Mouse (Mus musculus) liver, adult 2 months (tissue): ENCODE measurements at regions not wholly inside any gene's neighbourhood (a gene's known extent, or its start where the extent isn't known, plus 50 kb on each side); places are given as distances from the start of the nearest gene placed in this dataset.

ENCODE experiments used
- DNase-seq: peaks from one replicate; pipeline ENCODE4 v3.0.0-alpha.2; 2011; ENCODE audit warnings: low read depth, low spot score; ENCODE audit errors: extremely low read depth
- H3K27ac ChIP-seq: fragments of 200-500 bp; replicated peaks from 2 replicates; pipeline ENCODE4 v1.5.1; 2012; ENCODE audit warnings: low read depth, mild to moderate bottlenecking, control low read depth, inconsistent platforms, low read length; ENCODE audit not compliant: insufficient read depth
- H3K27me3 ChIP-seq: fragments of 200-500 bp; 2 replicates; pipeline ENCODE4 v1.6.1; 2012; ENCODE audit warnings: mild to moderate bottlenecking, moderate library complexity, low read length, inconsistent platforms; ENCODE audit not compliant: control insufficient read depth, insufficient read depth
- H3K36me3 ChIP-seq: fragments of 200-500 bp; 2 replicates; pipeline ENCODE4 v1.6.1; 2012; ENCODE audit warnings: low read length, inconsistent platforms; ENCODE audit not compliant: control insufficient read depth, insufficient read depth
- H3K4me1 ChIP-seq: fragments of 200-500 bp; 2 replicates; pipeline ENCODE4 v1.6.1; 2011; ENCODE audit warnings: low read length; ENCODE audit not compliant: control insufficient read depth, insufficient read depth
- H3K4me3 ChIP-seq: fragments of 200-500 bp; 2 replicates; pipeline ENCODE4 v1.5.1; 2011; ENCODE audit warnings: low read depth, mild to moderate bottlenecking, control low read depth, low read length, moderate library complexity; ENCODE audit not compliant: insufficient read depth
- H3K79me2 ChIP-seq: fragments of 200-500 bp; 2 replicates; pipeline ENCODE4 v1.6.1; 2012; ENCODE audit warnings: inconsistent platforms, mild to moderate bottlenecking, low read length, moderate library complexity; ENCODE audit not compliant: control insufficient read depth, insufficient read depth
- H3K9ac ChIP-seq: fragments of 200-500 bp; 2 replicates; pipeline ENCODE4 v1.6.1; 2012; ENCODE audit warnings: low read depth, mild to moderate bottlenecking, control low read depth, inconsistent platforms, low read length
- CTCF ChIP-seq: fragments of 200-500 bp; IDR thresholded peaks from 2 replicates; pipeline ENCODE4 v1.5.1; 2011; ENCODE audit warnings: low read depth, low read length, control low read depth
- POLR2A ChIP-seq: fragments of 200-500 bp; IDR thresholded peaks from 2 replicates; pipeline ENCODE4 v1.6.1; 2011; ENCODE audit warnings: low read length, control low read depth; ENCODE audit not compliant: insufficient read depth; ENCODE audit errors: extremely low read depth
- WGBS: fragments of 180-500 bp; shearing (Covaris S2); methylation state at CpG from one replicate; pipeline ENCODE4 v1.1.7; 2018; 5-methylcytosine and 5-hydroxymethylcytosine counted together

DNA sequence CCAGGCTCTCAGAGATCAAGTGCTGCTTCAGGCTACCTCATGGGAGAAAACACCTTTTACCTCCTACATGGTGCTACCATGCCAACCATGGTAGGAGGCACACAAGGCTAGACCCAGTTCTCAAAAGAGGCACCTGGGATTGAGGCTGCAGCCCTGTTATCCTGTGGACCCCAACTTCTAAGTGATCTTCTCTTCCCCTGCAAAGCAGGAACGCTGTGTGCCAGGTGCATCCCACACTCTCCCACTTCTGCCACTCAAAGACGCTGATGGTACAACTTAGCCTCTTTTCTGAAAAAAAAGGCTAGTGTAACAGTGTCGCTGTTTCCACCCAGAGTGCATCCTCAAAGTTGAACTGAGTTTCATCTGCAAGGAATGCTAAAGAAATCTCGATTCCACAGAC lies 138.7 kb downstream of the Npy start:
- H3K79me2 ChIP-seq, result no peaks in the 10 kb centered on the region
- no peak overlapping the region for H3K9ac ChIP-seq
- H3K4me3 ChIP-seq, result no peak overlapping the region
- H3K27ac ChIP-seq, result no peak overlapping the region
- no peaks in the 10 kb centered on the region for H3K36me3 ChIP-seq
- TF ChIP-seq POLR2A (no peak), CTCF (no peak)
- WGBS, result 85% methylated on average over 4 of the region's 4 CpGs
- H3K27me3 ChIP-seq, result no peaks in the 10 kb centered on the region
- no peaks in the 10 kb centered on the region for H3K4me1 ChIP-seq
- no peak for DNase-seq

DNA sequence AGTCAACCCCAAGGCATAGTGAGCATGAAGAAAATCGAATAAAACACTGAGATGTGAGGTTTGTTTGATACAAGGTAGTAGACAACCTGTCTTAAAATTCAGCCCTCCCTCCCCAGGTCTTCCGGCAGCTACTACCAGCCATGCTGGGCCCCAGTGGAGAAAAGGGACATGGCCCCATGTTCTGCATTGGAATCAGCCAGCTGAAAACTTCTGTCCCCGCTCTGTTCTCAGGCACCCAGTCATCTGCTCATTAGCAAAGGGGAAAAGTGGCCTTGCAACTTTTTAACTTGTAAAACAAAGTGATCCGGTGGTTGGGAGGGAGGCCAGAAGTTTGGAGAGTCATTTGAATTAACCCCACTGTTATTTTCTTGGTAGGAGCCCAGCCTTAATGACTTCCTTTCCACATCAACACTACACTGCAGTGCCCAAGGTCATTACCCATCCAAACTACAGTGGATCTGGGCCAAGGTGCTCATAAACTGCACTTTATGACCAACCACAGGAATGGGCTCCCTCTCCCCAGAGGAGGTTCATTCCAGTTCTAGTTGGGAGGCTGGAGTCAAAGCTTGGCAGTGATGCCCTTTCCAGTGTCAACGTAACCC lies 143.5 kb downstream of the Npy start:
- Histone ChIP-seq H3K36me3 (no peaks in the 10 kb centered on the region), H3K4me1 (no peaks in the 10 kb centered on the region), H3K4me3 (no peak overlapping the region), H3K27ac (no peak overlapping the region), H3K9ac (no peak overlapping the region), H3K79me2 (no peaks in the 10 kb centered on the region), H3K27me3 (no peaks in the 10 kb centered on the region)
- 84% methylated on average over 5 of the region's 5 CpGs for WGBS
- TF ChIP-seq POLR2A (no peak), CTCF (no peak)
- DNase-seq, result no peak

DNA sequence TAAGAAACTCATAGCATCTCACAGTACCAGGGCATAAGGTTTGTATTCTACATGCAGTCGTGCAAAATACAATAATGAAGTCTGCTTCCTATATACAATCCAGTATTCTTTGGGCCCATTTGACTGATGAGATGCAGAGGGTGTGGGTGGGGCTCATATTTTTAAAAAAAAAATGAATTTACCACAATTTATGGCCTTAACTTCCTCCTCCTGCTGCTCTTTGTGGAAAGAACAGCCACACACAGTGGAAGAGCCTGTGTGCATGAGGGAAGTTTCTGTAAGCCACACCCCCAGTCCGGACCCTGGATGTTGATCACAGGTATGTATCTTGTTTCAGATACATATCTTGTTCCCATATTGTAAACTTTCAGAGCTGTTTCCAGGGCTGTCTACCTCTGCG lies 143.5 kb upstream of the Mpp6 start:
- Histone ChIP-seq H3K4me3 (no peak overlapping the region), H3K27me3 (no peaks in the 10 kb centered on the region), H3K27ac (no peak overlapping the region), H3K4me1 (no peaks in the 10 kb centered on the region), H3K79me2 (no peaks in the 10 kb centered on the region), H3K36me3 (no peaks in the 10 kb centered on the region), H3K9ac (no peak overlapping the region)
- no peak for TF ChIP-seq POLR2A
- no peak for TF ChIP-seq CTCF
- WGBS, result 90% methylated on average over 3 of the region's 3 CpGs
- DNase-seq, result no peak

DNA sequence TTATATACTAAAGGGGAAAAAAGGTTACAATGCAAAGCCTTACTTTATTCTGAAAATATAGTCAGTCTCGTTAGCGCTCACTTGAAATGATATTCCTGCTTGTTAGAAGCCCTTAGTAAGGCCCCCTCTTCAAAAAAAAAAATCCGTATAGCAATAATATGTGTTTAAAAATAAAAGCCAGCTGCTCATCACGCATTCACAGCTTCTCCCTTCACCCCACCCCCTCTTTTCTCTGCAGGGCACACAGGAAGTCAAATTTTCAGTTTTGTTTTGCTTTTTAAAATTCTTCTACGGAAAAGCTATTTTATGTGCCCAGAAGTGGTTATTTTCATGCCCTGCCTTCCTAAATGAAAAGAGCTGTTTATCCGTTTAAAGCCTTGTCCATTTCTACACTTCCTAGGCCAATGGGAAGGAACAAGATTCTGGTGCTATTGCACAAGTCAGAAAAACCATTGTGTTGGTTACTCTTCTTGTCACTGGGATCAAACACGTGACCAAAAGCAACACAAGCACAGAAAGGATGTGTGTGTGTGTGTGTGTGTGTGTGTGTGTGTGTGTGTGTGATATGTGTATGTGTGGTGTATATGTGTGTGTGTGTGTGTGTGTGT lies 136.7 kb upstream of the Mpp6 start:
- no peak overlapping the region for H3K27ac ChIP-seq
- no peak for DNase-seq
- no peaks in the 10 kb centered on the region for H3K4me1 ChIP-seq
- no peaks in the 10 kb centered on the region for H3K79me2 ChIP-seq
- H3K36me3 ChIP-seq, result no peaks in the 10 kb centered on the region
- H3K27me3 ChIP-seq, result no peaks in the 10 kb centered on the region
- H3K9ac ChIP-seq, result no peak overlapping the region
- 75% methylated on average over 7 of the region's 7 CpGs for WGBS
- no peak for TF ChIP-seq CTCF
- no peak overlapping the region for H3K4me3 ChIP-seq

DNA sequence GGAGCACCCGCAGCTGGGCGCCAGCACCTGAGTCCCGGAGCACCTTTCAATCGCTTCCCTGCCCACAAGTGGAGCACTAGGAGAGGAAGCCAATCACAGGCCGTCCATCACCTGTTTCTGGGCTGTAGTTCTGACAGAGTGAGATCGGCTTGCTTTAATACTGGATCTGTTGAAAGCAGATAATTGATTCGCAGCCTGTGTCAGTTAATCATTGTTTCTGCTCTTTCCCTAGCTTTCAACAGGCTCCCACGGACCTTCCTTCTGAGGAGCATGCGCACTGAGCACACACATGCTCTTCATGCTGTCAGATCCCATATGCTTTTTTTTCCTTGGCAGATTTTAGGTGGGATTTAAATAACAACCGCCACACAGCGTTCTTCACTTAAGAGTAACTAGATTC lies 132.3 kb upstream of the Mpp6 start:
- Histone ChIP-seq H3K79me2 (no peaks in the 10 kb centered on the region), H3K4me1 (no peaks in the 10 kb centered on the region), H3K9ac (no peak overlapping the region), H3K27ac (no peak overlapping the region), H3K4me3 (no peak overlapping the region), H3K36me3 (no peaks in the 10 kb centered on the region), H3K27me3 (no peaks in the 10 kb centered on the region)
- TF ChIP-seq POLR2A (no peak), CTCF (no peak)
- 40% methylated on average over 11 of the region's 11 CpGs for WGBS
- peak; percentile 81 for DNase-seq

DNA sequence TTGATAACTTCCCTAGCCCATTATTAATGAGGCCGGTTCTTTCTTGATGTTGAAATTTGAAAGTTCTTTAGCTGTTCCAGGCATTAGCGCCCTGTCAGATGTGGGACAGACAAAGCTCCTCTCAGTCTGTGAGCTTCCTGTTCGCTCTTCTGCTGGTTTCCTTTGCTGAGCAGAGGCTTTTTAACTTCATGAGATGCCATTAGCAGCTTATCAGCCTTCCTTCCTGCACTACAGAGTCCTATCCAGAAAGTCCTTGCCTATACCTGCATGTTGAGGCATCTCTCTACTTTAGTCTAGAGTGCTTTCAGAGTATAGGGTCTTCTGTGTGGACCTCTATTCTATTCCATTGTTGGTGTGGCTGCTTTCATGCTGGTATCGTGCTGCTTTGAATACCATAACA lies 126.3 kb upstream of the Mpp6 start:
- Histone ChIP-seq H3K79me2 (no peaks in the 10 kb centered on the region), H3K27me3 (no peaks in the 10 kb centered on the region), H3K4me3 (no peak overlapping the region), H3K4me1 (no peaks in the 10 kb centered on the region), H3K36me3 (no peaks in the 10 kb centered on the region), H3K27ac (no peak overlapping the region), H3K9ac (no peak overlapping the region)
- DNase-seq, result no peak
- WGBS, result 78% methylated on average over 4 of the region's 4 CpGs
- TF ChIP-seq POLR2A (no peak), CTCF (no peak)
